Mouse (Mus musculus) macrophage (primary cell): ENCODE data around the gene Phgr1. TPM values are rescaled to one million over a fixed set of nuclear protein-coding genes. Genes with fewer than 3 reads are reported as not detected.

Experiments used
- H3K27ac ChIP-seq: fragments of 350-480 bp; formaldehyde crosslinking; 2 replicates; pipeline ENCODE4 v1.9.0; 2021
- H3K36me3 ChIP-seq: fragments of 350-480 bp; formaldehyde crosslinking; 2 replicates; pipeline ENCODE4 v1.9.0; 2021; ENCODE audit errors: inconsistent target
- H3K4me3 ChIP-seq: fragments of 350-480 bp; formaldehyde crosslinking; 2 replicates; pipeline ENCODE4 v1.9.0; 2021; ENCODE audit errors: inconsistent target
- H3K79me2 ChIP-seq: fragments of 350-480 bp; formaldehyde crosslinking; 2 replicates; pipeline ENCODE4 v1.9.0; 2021; ENCODE audit errors: inconsistent target
- WGBS: methylation state at CpG from one replicate; pipeline ENCODE4 v1.1.7; 2026; ENCODE audit warnings: inconsistent platforms; ENCODE audit not compliant: missing documents; 5-methylcytosine and 5-hydroxymethylcytosine counted together
- polyA plus RNA-seq: library from polyadenylated mRNA; stranded (reverse); fragments of 250-400 nt; gene quantifications from 3 replicates; pipeline ENCODE4 v1.2.4, GENCODE M21; 2018; ENCODE audit warnings: inconsistent platforms

Phgr1 gene
- polyA plus RNA-seq, 1 experiment from 2014 or later, result not detected

DNA sequence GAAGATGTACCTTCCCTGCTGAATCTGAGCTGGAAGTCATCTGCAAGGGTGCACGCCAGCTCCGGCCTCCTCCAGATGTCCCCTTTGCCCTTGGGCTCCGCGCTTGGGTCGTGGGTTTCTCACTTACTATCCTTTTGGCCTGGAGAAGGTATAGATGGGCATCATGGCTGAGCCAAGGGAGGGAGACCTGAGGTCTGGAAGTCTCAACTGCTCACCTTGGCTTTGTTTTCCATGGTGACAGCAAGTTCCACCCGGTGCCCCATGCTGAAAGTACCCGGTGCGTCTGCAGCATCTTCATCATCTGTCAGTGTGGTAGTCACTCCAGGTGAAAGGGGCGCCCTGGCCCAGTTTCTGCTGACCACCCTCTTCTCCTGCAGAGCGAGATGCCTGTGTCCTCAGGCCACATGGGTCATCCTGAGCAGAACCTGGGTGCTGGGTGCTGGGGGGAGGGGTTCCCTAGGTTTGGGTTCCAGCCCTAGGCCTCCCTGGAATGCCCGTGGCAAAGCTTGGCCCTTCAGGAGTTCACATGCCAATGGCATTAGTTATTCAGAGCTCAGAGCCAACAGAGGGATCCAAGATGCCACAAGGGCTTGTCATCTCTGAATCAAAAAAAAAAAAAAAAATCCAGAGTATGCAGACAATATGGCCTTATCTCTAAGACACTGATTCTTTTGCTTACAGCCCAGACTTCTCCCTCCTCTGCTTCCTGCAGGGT is 12.1 kb upstream of the Phgr1 start:
- 94% methylated on average over 11 of the region's 11 CpGs for WGBS
- H3K36me3 ChIP-seq, result no peaks in the 10 kb centered on the region

DNA sequence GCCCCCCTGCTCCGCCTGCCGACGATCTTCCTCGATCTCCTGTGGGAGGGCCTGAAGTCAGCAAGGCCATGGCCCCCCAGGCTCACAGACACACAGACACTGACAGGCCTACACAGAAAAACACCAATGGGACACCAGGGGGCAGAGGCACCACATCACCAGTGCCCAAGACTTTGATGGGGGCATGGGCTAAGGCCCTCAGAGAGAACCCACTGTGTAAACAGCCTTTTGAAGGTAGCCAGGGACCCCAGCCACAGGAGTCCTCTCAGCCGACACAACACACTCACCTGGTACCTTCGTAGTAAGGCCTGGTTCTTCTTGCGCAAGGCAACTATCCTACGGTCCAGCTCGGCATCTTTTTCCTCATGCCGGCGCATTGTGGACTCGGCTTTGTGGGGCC is 11.2 kb upstream of the Phgr1 start:
- WGBS, result 97% methylated on average over 12 of the region's 12 CpGs
- Histone ChIP-seq H3K4me3 (no peak overlapping the region), H3K27ac (no peak overlapping the region), H3K79me2 (no peaks in the 10 kb centered on the region), H3K36me3 (no peaks in the 10 kb centered on the region)

More for the DNA sequence above, 12.1 kb upstream of the Phgr1 start:
- H3K79me2 ChIP-seq, result no peaks in the 10 kb centered on the region
- no peak overlapping the region for H3K27ac ChIP-seq
- H3K4me3 ChIP-seq, result no peak overlapping the region

DNA sequence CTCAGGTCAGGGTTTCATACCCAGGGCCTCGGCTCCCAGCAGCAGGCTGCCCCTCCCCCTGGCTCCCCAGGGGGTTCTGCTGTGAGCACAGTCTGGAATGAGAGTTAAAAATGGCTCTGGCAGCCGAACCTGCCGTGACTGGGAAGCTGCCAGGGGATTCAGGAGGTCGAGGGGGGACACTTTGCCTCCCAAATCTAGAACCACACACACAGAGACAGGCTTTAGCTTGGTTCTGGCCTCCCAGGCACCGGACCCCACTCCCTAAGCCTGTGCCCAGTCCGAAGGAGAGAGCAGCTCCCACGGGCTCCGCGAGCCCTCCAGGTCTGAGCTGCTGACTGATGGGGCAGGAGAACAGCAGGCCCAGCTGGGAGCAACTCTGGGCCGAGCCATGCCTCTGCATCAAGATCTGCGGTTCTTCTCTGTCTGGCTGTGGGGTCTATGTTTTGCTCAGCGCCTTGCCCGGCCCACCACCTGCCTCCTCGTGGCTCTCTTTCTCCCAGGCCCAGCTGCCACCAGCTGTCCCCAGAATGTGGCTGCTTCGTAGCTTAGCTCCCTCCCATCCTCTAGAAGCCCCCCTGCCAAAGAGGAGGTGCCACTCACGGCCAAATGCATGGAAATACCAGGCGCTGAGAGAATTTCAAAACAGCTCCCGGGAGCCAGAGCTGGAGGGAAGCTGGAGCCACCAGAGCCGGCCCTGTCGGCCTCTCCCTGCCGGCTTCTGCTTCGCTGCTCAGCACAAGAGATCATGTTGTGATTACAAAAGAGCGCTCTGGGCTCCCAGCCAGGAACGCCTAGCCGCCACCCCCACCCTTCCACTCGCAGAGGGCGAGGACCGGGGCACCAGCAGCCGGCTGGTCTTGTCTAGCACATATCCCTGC is 10.4 kb upstream of the Phgr1 start, which contains the start of gene Ccdc9b:
Gene Ccdc9b, minus strand, starts transcription at position 756 of the 878 bp plus-strand sequence.
- whole genome bisulfite sequencing, result 33% methylated on average over 29 of the region's 29 CpGs
- H3K79me2 ChIP-seq, result no peaks in the 10 kb centered on the region
- H3K27ac ChIP-seq, result no peak within 1 kb of the TSS
- no peaks in the 10 kb centered on the region for H3K36me3 ChIP-seq
- H3K4me3 ChIP-seq, result no peak within 1 kb of the TSS

DNA sequence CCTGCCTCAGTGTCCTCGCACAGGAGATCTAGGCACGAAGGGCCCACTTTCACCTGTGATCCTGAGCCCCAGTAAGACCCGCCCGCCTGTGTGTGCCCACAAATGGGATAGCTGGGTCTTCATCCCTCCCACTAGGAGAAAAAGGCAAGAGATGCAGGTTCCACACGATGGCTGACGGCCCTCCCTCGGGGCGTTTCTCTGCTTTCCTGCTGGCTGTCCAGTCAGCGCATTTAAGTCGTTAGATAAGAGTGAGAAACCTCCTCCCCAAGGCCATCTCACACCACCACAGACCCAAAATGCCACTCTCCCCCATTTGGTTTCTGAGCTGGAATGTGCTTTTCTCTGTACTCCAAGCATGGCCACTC is 9.8 kb upstream of the Phgr1 start:
- 28% methylated on average over 10 of the region's 10 CpGs for WGBS
- no peak overlapping the region for H3K27ac ChIP-seq

DNA sequence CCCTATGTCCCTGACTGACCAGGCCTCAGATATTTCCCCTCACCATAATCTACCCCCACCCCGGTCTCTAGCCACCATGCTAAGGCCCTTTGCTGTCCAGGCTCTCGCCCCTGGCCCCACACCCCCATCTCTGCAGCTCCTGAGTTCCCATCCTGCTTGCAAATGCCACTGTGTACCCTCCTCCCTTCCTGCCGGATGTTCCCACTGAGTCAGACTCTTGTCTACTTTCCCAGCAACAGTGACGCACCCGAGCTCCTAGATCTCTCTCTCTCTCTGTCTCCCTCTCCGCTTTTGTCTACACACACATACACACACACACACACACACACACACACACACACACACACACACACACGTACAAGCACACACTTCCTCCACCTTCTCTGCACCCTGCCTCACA is 9.1 kb upstream of the Phgr1 start:
- 81% methylated on average over 7 of the region's 7 CpGs for WGBS
- Histone ChIP-seq H3K27ac (no peak overlapping the region), H3K36me3 (no peaks in the 10 kb centered on the region), H3K79me2 (no peaks in the 10 kb centered on the region), H3K4me3 (no peak overlapping the region)

More for the DNA sequence above, 9.8 kb upstream of the Phgr1 start:
- Histone ChIP-seq H3K4me3 (no peak overlapping the region), H3K79me2 (no peaks in the 10 kb centered on the region), H3K36me3 (no peaks in the 10 kb centered on the region)

DNA sequence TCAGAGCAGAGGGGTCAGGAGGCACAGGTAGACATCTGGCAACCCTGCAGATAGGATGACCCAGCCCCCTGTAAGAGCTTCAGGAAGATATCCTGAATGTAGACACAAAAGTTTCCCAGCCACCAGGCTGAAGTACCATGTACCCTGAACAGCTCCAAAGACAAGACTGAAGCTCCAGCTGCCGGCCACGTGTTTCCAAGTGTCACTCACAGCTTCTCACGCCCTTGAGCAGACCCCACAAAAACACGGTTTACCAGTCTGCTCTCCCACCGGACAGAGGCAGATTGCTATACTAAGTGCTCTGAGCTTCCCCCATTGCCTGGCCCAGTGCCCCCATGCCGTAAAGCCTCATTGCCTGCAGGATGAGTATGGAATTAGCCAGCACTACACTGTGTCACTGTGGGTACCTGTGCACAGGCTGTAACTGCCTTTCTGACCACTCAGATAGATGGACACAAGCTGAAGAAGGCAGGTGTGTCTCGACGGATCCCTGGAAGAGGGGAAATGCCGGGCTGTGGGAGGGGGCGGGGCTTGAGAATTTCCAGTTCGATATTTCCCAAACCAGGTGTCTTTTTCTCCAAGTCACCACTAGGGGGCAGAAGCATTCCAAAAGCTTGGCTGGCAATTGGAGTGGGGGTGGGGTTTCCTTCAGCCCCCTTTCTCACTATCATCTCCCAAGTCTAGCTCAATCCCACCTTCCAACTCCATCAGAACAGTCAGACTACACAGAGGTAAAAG is 8.3 kb upstream of the Phgr1 start:
- H3K27ac ChIP-seq, result no peak overlapping the region
- no peak overlapping the region for H3K4me3 ChIP-seq
- H3K36me3 ChIP-seq, result no peaks in the 10 kb centered on the region
- H3K79me2 ChIP-seq, result no peaks in the 10 kb centered on the region
- WGBS, result 42% methylated on average over 11 of the region's 11 CpGs

DNA sequence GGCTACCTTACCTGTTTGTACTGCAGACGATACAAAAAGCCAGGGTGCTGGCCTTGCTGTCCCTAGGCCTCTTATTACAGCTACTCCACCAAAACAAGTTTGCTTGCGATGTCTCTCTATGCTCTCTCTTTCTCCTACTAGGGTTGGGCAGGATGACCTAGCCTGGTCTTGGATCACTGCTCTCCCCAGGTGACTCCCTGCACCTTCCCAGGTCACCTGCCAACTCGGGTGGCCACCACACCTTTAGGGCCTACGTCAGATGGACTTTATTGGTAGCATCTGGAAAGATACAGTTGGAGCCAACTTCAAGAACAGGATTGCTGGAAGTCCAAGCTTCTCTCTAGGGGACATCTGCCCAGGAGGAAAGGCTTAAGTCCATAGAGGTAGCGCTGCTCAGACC is 7.7 kb upstream of the Phgr1 start:
- WGBS, result 92% methylated on average over 5 of the region's 5 CpGs
- Histone ChIP-seq H3K79me2 (no peaks in the 10 kb centered on the region), H3K27ac (no peak overlapping the region), H3K4me3 (no peak overlapping the region), H3K36me3 (no peaks in the 10 kb centered on the region)

DNA sequence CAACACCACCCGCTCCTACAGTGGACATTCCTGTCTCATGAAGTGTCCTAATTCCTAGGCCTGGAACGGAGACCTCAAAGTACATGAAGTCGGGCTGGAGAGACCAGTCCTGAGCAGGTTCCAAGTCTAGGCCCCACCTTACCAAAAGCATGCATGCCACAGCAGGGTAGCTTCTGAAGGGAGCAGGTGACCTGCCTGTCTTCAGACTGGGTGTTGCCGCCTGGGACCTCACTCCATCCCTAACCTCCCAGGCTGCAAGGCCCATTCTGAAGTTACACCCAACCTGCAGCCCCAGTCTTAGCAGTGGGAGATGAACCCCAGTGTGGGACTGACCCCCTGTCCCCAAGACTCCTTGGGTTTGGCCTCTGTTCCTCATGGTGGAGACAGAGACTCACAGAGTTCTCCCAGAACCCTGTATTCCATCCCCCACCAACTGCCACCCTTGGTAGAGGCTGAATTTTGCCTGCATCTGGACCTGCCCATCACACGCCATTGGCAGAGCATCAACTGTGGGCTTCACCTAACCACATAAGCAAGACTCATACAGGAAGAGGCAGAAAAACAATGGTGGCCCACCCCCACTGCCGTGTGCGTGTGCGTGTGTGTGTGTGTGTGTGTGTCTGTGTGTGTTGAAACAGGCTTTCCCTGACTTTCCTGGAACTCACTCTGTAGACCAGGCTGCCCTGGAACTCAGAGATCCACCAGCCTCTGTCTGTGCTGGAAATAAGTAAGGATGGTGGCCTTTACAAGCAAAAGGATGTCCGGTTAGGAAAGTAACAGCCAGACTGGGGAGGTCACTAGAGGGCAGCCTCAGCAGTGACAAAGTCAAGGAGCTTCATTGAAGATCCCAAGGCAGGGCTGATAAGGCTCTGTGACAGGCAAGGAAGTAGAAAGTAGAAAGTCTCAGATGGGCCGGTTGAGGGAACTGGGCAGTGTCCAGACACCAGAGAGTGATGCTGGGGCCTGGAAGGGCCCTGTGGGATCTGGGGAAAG is 6.2 kb upstream of the Phgr1 start:
- no peak overlapping the region for H3K4me3 ChIP-seq
- 61% methylated on average over 10 of the region's 10 CpGs for WGBS
- no peaks in the 10 kb centered on the region for H3K79me2 ChIP-seq
- H3K27ac ChIP-seq, result no peak overlapping the region
- no peaks in the 10 kb centered on the region for H3K36me3 ChIP-seq

DNA sequence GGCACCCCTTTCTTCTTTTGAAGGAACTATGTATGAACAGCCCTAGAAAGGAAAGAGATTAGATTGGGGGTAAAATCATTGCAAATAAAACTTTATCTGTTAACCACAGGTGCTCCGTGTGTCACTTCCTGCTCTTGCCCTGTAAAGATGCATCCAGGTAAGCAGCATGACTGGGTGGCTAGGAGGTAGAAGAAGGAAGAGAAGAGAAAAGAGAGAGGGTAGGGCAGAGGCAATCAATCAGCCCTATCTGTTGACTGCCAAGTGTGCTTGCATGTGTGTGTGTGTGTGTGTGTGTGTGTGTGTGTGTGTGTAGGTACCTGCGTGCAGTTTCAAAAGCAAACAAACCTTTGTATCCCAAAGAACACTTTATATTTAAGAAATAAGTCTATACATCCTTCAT is 2.0 kb downstream of the Phgr1 start:
- no peak overlapping the region for H3K4me3 ChIP-seq
- no peaks in the 10 kb centered on the region for H3K79me2 ChIP-seq
- 67% methylated on average over 1 of the region's 2 CpGs for WGBS
- no peaks in the 10 kb centered on the region for H3K36me3 ChIP-seq
- H3K27ac ChIP-seq, result no peak overlapping the region

DNA sequence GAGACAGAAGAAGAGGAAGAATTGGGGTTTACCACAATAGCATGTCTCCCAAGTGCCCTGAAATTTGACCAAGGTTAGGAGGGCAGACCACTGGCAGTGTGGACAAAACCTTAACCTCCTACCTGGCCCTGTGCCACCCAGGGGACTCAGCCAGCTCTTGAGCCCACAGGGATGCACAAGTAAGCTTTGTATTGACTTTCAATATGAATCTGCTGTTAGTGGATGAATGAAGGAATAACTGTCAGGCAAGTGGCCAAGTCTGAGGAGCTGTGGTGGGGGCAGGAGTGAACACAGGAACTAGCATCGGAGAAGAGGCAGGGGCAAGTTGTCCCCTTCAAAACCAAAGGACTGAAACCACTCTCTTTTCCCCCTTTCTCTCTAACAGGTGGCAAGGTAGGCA is 2.8 kb downstream of the Phgr1 start:
- Histone ChIP-seq H3K4me3 (no peak overlapping the region), H3K79me2 (no peaks in the 10 kb centered on the region)
- 17% methylated on average over 1 of the region's 1 CpGs for WGBS

DNA sequence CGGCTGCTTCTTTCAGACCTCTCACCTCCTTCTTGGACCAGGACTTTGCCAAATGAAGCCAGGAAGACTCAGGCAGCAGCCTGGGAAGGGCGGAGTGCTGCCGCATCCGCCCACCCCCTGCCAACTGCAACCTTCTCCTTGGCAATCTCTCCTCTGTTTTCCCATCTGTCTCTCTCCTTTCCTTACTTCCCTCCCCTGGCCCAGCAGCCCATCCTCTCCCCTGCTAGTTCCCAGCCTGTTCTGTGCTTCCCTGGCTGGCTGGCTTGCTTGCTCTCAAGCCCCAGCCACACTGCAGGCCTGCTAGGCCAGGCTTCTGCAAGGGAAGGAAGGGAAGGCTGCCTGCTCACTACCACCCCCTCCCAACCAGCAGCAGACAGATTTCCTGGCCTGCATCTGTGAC is 3.3 kb downstream of the Phgr1 start:
- 91% methylated on average over 3 of the region's 4 CpGs for WGBS
- Histone ChIP-seq H3K27ac (no peak overlapping the region), H3K36me3 (no peaks in the 10 kb centered on the region), H3K79me2 (no peaks in the 10 kb centered on the region), H3K4me3 (no peak overlapping the region)

More for the DNA sequence above, 2.8 kb downstream of the Phgr1 start:
- Histone ChIP-seq H3K36me3 (no peaks in the 10 kb centered on the region), H3K27ac (no peak overlapping the region)

DNA sequence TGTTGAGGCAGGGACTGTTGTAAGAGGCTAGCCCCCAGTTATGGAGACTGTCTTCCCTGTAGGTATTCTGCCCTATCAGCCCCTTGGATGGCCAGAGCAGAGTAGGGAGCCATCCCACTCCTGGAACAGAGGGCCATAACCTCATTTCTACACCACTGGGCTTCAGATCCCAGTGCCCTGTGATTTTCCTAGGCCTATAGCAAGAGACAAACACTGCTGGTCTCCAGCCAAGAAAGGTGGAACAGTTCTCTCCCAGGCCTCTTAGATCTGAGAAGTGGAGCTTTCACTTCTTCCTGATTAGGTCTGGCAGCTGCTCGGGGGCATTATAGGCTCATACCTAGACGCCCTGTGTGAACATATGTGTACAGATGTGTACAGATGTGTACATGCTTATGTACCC is 3.7 kb downstream of the Phgr1 start:
- Histone ChIP-seq H3K27ac (no peak overlapping the region), H3K36me3 (no peaks in the 10 kb centered on the region), H3K4me3 (no peak overlapping the region), H3K79me2 (no peaks in the 10 kb centered on the region)
- WGBS, result 63% methylated on average over 2 of the region's 2 CpGs

DNA sequence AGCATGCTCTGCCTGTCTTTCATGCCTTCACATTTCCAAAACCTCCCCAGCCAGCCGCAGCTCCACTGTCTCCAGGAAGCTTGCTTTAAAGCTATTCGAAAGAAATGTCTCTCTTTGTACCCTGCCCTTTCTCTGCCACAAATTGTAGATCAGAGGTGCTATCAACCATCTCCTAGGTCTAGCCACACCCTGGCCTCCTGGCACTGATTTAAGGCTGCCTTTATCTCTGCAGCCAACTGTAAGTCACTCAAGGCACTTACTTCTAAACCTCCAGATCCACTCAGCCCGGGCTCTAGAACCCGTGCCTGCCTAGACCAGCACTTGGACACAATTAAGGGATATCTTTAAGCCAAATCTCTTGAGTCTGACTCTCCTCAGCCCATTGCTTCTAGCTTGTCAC is 5.8 kb downstream of the Phgr1 start:
- 94% methylated on average over 4 of the region's 4 CpGs for WGBS

DNA sequence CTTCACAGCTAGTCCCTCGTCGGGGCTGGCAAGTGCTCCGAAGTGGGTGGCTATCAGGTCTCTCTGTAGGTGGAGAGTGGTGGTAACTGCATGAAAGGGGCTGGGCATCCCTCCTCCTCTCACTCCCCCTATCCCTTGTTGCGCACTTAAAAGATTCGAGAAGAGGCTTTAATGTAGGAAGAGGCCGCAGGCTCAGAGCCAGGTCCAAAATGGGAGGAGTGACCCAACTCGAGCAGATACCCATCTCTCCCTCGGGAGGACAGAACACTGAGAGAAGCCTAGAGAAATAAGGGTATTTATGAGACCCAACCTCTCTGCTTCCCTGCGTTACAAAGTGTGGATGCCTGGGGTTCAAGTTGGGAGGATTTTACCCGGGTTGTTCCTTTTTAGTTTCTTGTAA is 6.5 kb downstream of the Phgr1 start:
- Histone ChIP-seq H3K27ac (no peak overlapping the region), H3K36me3 (no peaks in the 10 kb centered on the region), H3K79me2 (no peaks in the 10 kb centered on the region), H3K4me3 (peak overlapping the region; percentile 7; the same call in 1 of the 2 replicates)
- WGBS, result 39% methylated on average over 10 of the region's 10 CpGs

More for the DNA sequence above, 5.8 kb downstream of the Phgr1 start:
- Histone ChIP-seq H3K79me2 (no peaks in the 10 kb centered on the region), H3K4me3 (no peak overlapping the region), H3K36me3 (no peaks in the 10 kb centered on the region), H3K27ac (no peak overlapping the region)
